Mouse (Mus musculus): ENCODE results near the gene Gm11639.

The Gm11639 gene

DNA sequence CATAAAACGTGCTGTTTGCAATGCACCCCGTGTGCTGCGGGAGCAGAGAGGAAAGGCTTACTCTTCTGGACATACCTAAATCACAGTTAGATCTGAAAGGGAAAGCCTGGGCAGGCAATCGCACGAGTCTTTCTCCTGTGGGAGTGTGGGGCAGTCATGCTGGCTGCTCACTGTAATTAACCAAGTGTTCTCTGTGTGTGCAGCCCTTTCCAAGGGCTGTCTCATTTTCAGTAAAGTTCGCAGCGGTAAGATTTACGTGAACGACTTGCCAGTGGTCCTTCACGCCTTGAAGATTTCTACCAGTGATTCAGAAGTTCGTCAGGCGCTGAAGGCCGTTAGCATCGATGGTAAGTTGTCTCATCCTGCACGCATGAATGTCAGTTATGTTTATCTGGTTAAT is 18.6 kb downstream of the Gm11639 start:
- DNase-seq (ENCODE audit: low read depth, low spot score) = no peak

DNA sequence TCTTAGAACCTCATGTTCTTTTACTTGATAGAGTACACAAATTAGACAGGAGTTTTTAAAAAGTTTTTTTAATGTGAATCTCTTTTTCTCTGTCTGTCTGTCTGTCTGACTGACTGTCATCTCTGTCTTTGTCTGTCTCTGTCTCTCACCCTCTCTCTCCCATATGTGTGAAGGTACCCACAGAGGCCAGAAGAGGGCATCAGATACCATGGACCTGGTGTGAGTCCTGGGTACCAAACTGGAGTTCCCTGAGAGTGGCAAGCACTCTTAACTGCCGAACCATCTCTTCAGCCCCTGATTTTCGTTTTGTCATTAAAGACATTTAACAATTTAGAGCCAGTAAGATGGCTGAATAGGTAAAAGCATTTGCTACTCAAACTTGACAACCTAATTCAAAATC is 21.6 kb downstream of the Gm11639 start:
- DNase-seq (ENCODE audit: low read depth, low spot score) = no peak

DNA sequence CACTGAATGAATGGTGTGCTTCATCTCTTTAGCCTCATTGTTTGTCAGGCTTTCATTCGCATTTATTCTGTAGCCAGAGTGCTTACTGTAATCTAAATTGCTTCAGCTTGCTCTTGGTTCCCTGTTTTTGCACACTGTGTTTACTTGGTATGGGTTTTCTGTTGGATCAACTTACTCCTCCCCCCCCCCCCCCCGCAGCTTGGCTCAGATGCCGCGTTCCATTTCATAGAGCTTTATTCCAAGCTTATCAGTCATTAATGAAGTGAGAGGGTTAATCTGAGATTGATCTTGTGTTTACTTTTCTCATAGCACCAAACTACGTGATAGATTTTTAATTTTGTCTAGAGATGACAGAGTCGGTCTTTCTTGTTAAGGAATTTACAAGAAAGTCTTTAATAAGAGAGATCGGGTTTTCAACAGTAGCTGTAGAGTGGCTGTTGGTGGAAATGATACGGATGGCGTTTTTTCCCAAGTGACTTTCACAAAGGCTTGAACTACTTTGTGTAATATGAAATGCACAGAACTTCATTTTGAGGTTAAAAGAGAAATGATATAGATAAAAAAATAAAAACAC is 59.6 kb downstream of the Gm11639 start:
- no peak for DNase-seq (ENCODE audit: low read depth, low spot score)

DNA sequence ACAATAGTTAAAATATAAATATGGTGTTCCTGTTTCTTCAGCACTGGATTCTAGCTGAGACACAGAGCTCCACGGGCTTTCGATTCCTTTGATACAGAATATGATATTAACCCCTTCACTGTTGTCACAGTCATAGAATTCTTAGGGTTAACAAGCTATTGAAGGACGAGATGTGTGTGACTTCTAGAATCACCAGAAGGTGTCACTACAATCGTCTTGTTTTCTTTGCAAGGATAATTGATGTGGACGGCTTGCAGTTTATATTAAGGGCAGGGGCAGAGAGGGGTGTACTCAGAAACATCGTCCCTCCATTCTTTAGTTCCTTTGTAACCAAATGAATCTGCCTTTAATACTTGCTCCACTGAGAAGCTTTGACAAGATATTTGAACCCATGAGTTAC is 80.3 kb downstream of the Gm11639 start:
- no peak for DNase-seq (ENCODE audit: low read depth, low spot score)

DNA sequence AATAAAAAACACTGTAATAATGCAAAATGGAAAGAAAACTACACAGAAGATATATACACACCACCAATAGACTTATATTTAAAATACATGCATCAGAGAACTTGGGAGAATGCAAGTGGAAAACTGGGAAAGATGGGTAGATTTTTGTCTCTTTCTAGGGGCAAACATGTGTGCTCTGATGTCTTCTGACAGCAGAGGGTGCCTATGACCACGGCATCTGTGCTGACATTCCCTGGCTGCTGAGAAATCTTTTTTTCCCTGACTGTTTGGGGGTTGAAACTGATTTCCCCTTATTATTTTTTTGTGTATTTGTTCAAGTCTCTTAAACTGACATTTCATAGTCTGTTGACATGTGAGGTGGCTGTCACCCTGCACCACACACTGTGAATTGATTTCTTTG is 81.6 kb downstream of the Gm11639 start:
- no peak for DNase-seq (ENCODE audit: low read depth, low spot score)

DNA sequence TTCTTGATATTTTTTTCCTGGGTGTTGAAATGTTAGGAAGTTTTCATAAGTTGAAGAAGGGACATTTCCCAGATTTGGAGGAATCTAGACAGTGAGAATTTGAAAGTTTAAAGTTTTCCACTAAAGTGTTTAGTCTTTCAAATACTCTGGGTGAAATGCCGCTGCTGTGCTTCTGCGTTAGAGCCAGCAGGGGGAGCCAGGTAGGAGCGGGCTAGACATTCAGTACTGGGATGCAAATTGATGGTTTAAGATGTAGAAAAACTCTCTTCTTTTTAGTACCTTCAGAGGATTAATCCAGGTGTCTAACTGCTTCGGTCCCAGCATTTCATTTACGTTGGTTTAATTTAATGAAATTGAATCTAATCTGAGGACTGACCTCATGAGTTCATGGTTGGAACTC is 82.6 kb downstream of the Gm11639 start:
- DNase-seq (ENCODE audit: low read depth, low spot score) = peak; percentile 53

DNA sequence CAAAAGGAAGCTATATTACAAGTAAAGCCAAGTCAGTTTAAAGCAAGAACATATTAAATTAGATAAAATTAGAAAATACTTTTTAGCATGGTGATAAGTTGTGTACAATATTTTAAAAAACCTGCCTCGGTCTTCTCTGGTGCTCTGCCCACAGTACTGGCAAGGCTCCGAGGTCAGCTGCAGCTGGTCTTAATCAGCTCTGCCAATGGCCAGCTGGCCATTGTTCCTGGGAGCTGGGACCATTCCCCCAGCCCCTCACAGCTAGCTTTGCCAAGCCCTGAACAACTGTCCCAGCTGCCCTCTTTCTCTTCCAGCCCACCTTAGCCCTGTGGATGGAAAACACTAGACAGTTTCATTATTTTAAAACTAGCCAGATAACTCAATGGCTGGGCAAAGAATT is 93.3 kb downstream of the Gm11639 start:
- DNase-seq (ENCODE audit: low read depth, low spot score) = no peak

DNA sequence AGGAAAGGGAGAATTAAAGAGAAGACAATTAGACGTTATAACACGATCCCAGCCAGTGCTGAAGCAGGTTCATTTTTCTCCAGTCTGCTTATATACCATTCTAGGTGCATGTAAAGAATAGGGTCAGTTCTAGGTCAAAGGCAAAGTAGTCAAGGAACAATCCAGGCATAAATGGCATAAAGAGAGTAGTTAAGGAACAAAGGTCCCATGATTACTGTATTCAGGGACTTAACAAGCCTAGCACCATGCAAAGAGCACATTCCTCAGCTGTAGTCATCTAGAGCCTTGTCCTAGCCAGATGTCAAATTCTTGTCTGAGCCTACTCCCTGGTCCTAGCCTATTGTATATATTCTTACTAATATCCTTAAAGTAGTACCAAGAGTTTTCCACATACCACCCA is 259.2 kb downstream of the Gm11639 start:
- no peak for DNase-seq (ENCODE audit: low read depth, low spot score)

DNA sequence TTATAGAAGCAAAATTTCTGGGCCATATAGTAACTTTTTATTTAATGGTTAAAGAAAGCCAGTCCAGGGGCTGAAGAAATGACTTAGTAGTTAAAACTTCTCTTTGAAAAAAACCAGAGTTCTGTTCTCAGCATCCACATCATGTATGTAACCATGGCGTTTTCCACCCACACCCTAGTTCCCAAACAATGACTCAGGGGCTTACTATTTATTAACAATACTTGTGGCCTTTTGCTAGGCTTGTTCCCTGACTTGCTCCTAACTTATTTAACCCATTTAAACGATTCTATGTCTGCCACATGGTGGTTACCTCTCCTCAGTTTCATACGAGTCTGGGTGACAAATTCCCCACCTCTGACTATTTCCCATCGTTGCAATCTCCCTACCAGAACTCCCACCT is 266.8 kb downstream of the Gm11639 start:
- DNase-seq (ENCODE audit: low read depth, low spot score) = no peak

DNA sequence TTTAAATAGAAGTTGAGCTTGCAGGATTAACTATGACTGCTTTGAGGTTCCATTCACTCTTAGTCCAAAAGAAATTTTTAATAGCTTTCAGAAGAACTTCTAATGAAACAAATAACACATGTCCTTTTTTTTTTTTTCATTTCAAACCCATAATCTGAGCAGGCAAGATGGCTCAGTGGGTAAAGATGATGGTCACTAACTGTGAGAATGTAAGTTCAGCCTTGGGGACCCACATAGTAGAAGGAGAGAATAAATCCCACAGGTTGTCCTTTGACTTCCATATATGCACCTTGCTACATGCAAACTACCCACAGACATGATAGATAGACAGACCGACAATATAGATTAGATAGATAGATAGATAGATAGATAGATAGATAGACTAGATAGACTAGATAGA is 282.4 kb downstream of the Gm11639 start:
- no peak for DNase-seq (ENCODE audit: low read depth, low spot score)

DNA sequence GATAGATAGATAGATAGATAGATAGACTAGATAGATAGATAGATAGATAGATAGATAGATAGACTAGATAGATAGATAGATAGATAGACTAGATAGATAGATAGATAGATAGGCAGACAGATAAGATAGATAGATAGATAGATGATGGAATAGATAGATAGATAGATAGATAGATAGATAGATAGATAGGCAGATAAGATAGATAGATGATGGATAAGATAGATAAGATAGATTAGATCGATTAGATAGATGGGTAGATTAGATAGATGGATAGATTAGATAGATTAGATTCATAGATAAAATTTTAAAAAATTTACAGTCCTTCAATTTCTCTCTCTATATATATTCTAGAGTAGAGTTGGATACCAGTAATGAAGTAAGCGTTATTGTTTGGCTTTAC is 282.9 kb downstream of the Gm11639 start:
- DNase-seq (ENCODE audit: low read depth, low spot score) = no peak

DNA sequence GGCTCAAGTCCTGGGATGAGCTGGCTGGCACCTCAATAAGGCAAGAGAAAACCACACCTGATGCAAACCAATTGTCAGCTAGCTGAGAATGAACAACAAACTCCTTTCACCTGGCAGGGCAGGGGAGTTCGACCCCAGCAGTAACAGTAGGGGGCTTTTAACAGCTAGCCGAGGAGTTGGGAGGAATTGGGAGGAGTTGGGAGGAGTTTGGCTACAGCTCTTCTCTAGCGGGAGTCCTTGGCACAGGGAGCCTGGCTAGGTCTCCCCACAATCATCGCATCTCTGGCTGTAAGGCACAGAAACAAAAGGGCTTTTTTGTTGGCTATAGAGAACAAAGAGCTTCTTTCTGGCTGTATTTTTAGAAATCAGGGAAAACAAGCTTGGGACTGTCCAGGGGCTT is 285.8 kb downstream of the Gm11639 start:
- no peak for DNase-seq (ENCODE audit: low read depth, low spot score)

DNA sequence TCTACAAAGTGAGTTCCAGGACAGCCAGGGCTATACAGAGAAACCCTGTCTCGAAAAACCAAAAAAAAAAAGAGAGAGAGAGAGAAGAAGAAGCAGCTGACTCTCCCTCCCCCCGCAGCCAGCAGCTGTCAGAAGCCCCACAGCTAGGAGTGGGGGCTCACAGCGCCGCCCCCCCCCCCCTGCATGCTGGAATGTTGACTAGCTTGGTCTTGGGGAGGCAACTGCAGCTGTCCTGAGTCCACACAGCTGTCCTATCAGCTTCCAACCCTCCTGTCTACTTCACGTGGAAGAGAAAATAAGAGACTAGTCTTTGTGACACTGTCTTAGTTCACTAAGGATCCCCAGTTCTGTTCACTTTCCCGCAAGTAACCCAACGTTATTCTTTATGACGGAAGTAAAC is 287.0 kb downstream of the Gm11639 start:
- DNase-seq (ENCODE audit: low read depth, low spot score) = no peak

DNA sequence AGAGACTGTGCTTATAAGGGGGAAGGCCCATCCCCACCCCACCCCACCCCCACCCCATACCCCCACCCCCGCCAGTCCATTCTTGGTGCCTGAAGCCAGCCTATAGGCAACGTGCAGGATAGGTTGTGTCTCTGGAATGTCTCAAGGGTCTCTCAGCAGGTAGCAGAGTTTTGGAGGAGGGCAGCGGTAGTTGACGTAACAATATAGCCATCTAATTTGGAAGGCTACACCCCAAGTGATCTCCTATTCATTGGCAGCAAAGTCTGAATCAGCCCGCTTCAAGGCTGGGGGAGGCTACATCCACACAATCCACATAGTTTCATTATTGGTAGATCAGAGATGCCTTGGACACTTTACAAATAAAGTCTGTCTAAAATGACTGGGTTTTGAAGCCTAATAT is 292.5 kb downstream of the Gm11639 start:
- DNase-seq (ENCODE audit: low read depth, low spot score) = no peak

DNA sequence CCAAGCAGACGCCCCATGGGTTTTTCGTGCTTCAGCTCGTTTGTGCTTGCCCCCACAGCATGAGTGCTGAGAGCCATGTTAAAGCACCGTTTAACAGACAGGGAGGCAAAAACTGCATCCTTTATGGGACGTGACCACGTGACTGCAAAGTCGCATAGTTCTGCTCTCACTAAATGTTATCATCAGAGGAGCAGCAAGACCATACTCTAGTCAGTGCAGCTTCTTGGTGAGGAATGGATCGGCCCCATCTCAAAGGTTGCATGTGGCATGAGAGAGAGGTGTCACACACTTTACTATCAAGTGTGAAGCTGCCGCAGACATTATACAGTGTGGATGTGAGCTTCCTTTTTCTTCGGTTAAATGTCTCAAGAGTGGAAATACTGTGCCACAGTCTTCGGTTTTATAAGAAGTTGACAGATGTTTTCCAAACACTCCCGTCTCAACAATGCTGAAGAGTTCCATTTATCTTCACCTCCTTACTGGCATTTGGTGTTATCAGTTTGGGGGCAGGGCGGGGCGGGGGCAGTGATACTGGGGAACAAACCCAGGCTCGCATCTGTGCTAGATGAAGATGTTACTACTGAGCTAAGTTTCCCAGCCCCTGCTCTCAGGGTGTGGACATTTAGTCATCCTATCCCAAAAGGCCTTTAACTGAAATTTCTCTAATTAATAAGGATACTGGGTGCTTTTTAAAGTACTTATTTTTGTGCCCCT is 296.0 kb downstream of the Gm11639 start:
- no peak for DNase-seq (ENCODE audit: low read depth, low spot score)

DNA sequence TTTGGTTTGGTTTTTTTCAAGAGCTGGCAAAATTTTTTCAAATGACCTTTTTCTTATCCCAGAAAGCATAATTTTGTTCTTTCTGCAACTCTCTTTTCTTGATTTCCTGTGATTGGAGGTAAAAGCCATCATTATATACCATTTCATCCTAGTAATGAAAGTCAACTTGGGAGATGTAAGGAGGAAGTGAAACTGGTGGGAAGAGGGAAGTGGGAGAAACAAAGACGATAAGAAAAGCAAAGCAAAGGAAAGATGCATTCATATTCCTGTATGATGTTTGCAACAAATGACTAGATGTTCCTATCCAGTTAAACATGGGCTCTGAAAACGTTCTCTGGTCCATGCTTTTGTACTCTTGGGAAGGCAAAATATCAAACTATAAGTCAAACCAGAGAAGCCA is 323.7 kb downstream of the Gm11639 start:
- DNase-seq (ENCODE audit: low read depth, low spot score) = no peak

DNA sequence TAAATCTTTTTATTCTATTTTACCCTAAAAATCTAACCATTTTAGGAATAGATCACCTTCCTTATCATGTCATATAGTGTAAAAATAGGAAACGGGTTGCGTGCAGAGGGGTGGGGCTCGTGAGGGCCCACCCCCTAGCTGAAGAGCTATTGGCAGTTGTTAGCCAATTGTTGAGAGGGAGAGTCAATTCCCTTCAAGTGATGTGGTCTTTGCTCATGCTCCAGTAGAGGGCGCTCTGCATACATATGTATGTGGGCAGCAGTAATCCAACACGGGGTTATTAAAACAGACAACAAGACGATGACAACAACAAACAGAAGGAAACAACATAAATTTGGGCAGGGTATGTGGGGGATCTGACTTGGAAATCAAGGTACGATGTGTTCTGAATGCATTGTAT is 335.6 kb downstream of the Gm11639 start:
- peak; percentile 25 for DNase-seq (ENCODE audit: low read depth, low spot score)

DNA sequence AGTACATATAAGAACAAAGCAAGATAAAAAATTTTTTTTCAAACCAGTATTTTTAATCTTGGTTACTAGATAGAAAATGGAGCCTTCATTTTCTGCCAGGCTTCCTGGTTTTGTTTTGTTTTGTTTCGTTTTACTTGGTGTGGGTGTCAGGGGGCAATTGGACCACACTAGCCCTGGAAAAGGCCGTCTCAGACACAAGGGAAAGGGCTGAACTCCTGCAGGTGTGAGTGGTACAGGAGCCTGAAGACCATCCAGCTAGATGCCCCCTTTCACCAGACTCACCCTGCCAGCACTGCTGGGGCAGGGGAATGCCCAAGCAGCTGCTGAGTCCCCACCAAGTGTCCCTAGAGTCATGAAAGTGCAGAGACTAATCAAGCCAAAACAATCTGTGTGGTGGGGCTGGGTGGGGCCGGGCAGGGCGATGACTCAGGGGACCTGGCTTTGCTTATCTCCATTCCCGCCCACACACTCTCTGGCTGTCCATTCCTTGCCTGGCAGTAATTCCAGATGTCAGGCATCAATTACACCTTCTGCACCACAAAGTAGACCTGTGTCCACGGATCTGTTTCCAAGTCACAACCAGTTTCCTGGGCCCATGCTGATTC is 343.3 kb downstream of the Gm11639 start:
- no peak for DNase-seq (ENCODE audit: low read depth, low spot score)

DNA sequence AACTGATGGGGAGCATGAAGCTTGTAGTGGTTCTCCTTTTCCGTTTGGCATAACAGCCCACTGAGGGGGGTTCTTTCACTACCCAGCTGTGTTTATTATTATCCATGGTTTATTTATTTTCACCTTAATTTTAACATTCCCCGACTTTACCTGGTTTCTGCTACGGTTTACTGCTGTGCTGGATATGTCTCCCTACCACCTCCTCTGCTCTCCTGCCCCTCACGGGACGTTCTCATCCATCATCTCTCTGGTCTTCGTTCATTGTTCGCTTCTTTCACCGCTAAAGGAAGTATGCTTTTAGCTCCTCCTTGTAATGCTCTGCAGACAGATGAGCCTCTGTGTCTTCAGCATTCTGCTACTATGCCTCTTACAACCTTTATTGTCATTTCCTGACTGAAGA is 344.0 kb downstream of the Gm11639 start:
- DNase-seq (ENCODE audit: low read depth, low spot score) = no peak

DNA sequence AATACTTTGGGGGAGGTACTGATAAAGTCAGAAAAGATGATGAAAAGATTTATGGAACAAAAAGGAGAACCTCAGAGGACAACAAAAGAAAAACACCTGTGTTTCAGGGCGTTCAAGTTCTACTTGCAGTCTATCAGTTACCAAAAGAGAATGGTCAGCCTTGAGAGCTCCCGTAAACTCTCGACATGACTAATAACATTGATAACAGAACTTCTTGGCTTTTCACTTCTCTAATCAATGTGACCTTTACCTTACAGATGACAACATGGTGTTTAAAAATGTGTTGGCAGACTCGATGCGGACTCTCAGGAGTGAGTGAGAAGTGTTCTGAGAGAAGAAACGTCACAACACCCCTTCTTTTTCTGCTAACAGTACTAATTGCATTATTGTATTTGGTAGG is 344.7 kb downstream of the Gm11639 start:
- DNase-seq (ENCODE audit: low read depth, low spot score) = no peak

DNA sequence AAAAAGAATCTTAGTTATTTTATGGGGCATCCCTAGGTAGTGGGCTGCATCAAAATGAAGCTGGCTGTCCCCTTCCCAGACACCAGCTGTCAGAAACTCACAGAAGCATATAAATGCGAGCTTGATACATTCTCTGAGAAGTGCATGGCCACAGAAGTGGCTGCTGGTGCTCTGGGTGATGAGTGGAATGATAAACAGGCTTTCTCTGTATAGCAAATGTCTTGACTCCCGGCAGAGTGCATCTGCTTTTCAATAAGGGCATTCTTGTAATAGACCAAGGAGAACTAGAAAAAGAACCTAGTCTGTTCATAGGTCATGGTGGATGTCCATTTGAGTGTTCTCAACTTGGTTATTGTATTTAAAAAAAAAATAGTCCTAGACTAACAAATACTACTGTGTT is 345.6 kb downstream of the Gm11639 start:
- no peak for DNase-seq (ENCODE audit: low read depth, low spot score)

DNA sequence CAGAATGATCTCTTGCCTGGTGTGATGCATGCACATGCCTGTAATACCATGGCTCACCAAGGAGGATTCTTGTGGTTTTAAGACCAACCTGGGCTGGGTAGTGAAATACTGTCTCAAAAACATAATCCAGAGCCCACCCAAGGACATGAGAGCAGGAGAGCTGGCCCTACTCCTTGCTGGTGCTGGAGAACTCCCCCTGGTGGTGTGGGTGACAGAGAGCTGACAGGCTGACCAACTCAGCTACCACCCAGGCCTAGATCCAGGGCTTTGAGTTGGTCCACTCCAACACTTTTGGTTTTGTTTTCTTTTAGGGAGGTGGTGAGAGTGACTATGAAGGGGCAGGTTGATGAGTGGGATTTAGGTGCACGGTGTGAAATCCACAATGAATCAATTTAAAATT is 349.6 kb downstream of the Gm11639 start:
- no peak for DNase-seq (ENCODE audit: low read depth, low spot score)

DNA sequence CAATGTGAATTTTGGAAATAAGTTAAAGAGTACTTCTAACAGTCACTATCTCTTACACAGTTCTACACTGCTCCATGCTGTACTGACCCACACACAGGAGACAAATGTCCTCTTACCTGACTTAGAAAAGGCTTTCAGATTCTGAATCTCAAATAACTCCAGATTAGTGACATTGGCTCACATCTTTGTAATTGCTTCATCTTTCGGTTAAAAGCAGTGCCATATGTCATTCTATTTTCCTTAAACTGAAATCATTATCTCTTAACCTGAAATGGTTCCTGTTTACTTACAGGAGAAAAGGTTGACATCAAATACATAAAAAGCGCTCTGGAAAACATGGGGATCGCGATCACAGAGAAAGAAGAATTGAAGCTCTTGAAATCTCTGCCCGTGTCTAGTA is 377.8 kb downstream of the Gm11639 start, which contains the start of gene Efcab3:
Efcab3 (plus strand) TSS at position 301 of the 400 bp plus-strand sequence.
- DNase-seq (ENCODE audit: low read depth, low spot score) = no peak

Measured in CD4-positive helper T cell, adult 2 months (primary cell).